Mouse (Mus musculus) frontal cortex, postnatal 25 days (tissue): ENCODE results near the gene Ell2.
"Not testable (repeated sequence)": the region's sequence is repeated elsewhere in the genome, so short reads cannot be mapped to it uniquely, and the experiment has no call there.

ENCODE experiments used
- DNase-seq, 2 experiments: peaks; one replicate each; pipeline ENCODE4 v3.0.0; 2022; ENCODE audit warnings: low spot score in 2 of 2

Ell2 gene

GRCm38 (mm10) chr13:75706457-75706856, at the start of gene Ell2:
TSS of gene Ell2 (plus strand) at chr13:75706757.
- no peak for DNase-seq

GRCm38 (mm10) chr13:75685438-75685837, 21.1 kb upstream of the Ell2 start:
- no peak for DNase-seq

- DNase-seq = no peak
Measured at GRCm38 (mm10) chr13:75686995-75687394, 19.6 kb upstream of the Ell2 start.

- DNase-seq = no peak
Measured at GRCm38 (mm10) chr13:75691625-75692024, 14.9 kb upstream of the Ell2 start.

GRCm38 (mm10) chr13:75693081-75693480, 13.5 kb upstream of the Ell2 start:
- no peak for DNase-seq

- DNase-seq = no peak
Measured at GRCm38 (mm10) chr13:75702814-75703213, 3.7 kb upstream of the Ell2 start.

- DNase-seq = peak; percentile 62 to 77
Measured at GRCm38 (mm10) chr13:75706882-75707816, 592 bp downstream of the Ell2 start.

- peak; percentile 29 to 36 for DNase-seq
Measured at GRCm38 (mm10) chr13:75707821-75708636, 1.5 kb downstream of the Ell2 start.

GRCm38 (mm10) chr13:75708637-75709002, 2.1 kb downstream of the Ell2 start:
- DNase-seq = no peak

- peak in 1 of 2 experiments; percentile 9 for DNase-seq
Measured at GRCm38 (mm10) chr13:75709026-75709778, 2.6 kb downstream of the Ell2 start.

- no peak for DNase-seq
Measured at GRCm38 (mm10) chr13:75710152-75710551, 3.6 kb downstream of the Ell2 start.

GRCm38 (mm10) chr13:75711517-75711916, 5.0 kb downstream of the Ell2 start:
- DNase-seq = not testable (repeated sequence)

- not testable (repeated sequence) for DNase-seq
Measured at GRCm38 (mm10) chr13:75712544-75712943, 6.0 kb downstream of the Ell2 start.

- no peak for DNase-seq
Measured at GRCm38 (mm10) chr13:75714407-75714806, 7.8 kb downstream of the Ell2 start.

- no peak for DNase-seq
Measured at GRCm38 (mm10) chr13:75717638-75718302, 11.2 kb downstream of the Ell2 start.

GRCm38 (mm10) chr13:75718376-75718775, 11.8 kb downstream of the Ell2 start:
- no peak for DNase-seq

- DNase-seq = no peak
Measured at GRCm38 (mm10) chr13:75719645-75720044, 13.1 kb downstream of the Ell2 start.

GRCm38 (mm10) chr13:75726569-75727373, 20.2 kb downstream of the Ell2 start:
- no peak for DNase-seq

- no peak for DNase-seq
Measured at GRCm38 (mm10) chr13:75727932-75728331, 21.4 kb downstream of the Ell2 start.

GRCm38 (mm10) chr13:75729834-75730233, 23.3 kb downstream of the Ell2 start:
- no peak for DNase-seq
